Mouse (Mus musculus) thymus, postnatal 25 days (tissue): ENCODE measurements around the gene Ncapd2.

Experiments used
- DNase-seq: peaks from one replicate; pipeline ENCODE4 v3.0.0; 2022

Gene Ncapd2

DNA sequence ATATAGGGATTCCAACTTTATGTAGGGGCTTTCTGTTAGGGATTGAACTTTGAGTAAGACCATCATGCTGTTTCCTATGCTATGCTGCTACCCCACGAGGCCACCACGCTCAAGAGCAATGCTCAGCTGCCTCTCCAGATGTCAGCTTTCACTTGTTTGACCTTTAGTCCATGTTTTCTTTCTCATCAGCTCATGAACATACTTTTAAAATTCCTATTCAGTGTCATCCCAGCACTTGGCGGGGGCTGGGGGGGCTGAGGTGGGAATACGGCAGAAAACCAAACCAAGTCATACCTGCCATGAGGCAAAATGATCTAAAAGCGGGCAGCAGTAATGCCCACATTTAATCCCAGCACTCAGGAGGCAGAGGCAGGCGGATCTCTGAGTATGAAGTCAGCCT lies 21.6 kb upstream of the Ncapd2 start:
- no peak for DNase-seq

DNA sequence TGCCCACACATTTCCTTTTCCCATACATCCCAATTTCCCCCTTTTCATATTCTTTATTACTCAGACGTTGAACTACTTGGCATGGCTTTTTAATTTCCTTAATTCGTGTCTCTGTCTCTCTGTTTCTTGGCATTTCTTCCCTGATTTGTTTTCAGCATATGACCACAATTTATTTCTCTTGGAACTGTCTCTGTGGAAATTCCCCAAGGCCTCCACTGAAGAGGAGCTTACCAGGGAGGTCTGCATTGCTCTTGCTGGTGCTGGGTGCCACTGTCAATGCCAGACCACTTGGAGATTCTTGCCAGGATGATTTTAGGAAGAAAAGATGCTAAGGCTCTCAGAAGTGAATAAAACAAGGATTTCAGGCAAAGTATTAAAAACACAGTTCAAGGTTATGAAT lies 21.1 kb upstream of the Ncapd2 start:
- no peak for DNase-seq

DNA sequence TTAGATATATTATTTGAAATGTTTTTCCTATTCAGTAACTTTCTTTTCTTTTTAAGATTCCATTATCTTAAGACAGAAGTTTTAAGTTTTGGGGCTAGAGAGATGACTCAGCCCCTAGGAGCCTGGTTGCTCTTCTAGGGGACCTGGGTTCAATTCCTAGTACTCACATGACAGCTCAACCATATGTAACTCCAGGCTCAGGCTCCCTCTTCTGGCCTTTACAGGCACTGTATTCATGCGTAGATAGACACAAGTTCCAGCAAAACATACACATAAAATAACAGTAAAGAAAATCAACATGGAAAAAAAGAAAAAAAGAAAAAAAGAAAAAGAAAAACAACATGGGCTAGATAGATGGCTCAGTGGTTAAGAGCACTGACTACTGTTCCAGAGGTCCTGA lies 18.9 kb upstream of the Ncapd2 start:
- DNase-seq: no peak

DNA sequence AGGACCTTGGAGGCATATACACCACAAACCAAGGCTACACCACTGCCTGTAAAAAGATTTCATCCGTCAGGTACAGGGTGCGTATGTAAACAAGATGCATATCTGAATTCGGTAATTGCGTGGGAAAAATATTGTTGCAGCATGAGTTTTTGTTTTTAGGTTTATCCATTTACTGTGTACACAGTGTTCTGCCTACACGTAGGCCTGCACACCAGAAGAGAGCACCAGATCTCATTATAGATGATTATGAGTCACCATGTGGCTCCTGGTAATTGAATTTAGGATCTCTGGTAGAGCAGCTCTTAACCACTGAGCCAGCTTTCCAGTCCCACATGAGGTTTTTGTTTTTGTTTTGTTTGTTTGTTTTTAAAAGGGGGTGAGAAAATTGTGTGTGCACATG lies 5.7 kb upstream of the Ncapd2 start:
- no peak for DNase-seq

DNA sequence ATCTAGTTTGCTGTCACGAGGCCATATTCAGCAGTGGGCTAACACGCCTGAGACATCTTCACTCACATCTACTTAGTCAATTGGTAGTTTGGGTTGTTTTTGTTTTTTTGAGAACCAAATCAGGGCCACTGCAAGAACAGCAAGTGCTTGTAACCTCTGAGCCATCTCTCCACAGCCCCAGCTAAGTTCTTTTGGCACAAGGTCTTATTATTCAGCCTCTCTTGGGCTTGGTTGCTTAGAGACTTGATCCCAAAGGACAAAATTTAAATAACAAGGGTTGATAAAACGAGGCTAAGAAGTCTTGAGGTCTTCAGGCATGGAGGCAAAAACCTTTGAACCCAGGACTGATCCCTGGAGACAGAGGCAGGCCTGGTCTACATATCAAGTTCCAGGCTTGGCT lies 4.8 kb upstream of the Ncapd2 start:
- no peak for DNase-seq

DNA sequence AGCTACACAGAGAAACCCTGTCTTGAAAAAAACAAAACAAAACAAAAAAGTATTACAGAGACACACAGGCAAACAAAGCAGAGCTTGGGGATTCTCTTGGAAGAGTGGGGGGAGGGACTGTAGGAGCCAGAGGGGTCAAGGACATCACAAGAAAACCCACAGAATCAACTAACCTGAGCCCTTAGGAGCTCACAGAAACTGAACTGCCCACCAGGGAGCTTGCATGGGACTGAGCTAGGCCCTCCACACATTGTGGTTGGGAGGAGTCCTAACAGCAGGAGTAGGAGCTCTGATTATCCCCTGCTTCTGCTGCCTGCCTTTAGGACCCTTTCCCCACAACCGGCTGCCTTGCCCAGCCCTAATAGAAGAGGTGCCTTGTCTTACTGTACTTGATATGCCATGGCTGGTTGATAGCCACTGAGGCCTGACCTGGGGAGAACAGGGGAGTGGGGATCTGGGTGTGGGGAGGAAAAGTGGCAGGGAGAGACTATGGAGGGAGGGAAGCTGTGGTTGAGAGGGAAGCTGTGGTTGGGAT lies 4.1 kb upstream of the Ncapd2 start:
- no peak for DNase-seq

DNA sequence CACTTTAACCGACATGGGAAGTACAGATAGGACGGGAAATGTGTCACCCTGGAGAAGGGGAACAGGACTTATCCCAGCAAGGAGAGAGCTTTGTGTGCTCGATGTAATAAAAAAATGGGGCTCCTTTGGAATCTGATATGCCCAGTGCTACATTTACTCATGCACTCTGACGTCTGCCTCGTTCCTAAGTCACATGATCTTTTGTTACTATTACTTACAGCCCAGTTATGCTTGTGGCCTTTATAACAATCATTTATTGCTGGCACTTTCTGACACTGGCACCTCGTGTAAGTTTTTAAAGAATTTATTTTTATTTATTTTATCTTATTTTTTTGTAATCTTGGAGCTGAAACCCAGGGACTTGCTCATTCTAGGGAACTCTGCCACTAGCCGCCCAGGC lies 1.9 kb upstream of the Ncapd2 start:
- DNase-seq: no peak

DNA sequence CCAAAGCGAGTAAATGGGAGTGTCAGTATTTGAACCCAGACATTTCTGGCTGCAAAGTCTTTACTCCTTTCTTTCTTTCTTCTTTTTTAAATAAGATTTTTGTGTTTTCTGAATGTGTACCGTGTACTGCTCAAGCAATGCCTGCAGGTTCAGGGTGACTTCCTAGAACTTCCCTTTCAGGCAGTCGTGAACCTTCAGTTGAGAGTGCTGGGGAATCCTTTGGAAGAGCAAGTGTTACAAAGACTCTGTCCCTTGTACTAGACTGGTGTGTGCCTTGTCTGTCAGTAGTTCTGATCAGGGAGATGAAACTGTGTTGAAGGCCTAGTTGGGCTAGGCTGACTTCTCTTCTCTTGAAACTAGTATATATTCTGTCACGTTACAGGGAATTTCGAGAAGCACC lies 1.3 kb upstream of the Ncapd2 start:
- no peak for DNase-seq

DNA sequence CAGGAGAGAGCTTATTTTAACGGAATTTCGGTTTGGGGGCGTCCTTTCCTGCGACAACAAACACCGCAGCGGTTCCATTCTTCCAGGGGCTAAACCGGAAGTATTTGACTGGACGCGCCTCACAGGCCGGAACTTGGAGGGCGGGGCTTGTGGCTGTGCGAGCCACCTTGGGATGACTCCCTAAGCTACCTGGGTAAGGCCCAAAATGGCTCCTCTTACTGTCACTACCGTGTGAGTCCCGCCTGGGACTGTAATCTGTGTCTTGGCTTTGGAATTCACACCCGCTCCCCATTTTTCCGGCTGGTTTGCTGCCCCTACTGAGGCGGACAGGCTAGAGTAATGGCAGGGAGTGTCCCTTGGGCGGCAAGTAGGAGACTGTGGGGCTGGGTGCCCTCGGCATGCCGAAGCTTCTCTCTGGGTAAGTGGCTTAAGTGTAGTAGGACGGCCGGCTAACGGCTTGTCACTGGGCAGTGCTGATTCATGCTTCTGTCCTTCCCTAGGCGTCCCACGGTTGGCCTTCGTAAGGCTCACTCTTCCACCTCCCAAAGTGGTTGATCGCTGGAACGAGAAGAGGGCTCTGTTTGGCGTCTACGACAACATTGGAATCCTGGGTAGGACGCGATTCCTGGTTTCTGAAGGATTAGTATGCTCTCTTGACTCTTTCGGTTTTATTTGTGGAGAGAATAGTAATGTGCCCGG lies 664 bp upstream of the Ncapd2 start:
- DNase-seq: peak; percentile 88

DNA sequence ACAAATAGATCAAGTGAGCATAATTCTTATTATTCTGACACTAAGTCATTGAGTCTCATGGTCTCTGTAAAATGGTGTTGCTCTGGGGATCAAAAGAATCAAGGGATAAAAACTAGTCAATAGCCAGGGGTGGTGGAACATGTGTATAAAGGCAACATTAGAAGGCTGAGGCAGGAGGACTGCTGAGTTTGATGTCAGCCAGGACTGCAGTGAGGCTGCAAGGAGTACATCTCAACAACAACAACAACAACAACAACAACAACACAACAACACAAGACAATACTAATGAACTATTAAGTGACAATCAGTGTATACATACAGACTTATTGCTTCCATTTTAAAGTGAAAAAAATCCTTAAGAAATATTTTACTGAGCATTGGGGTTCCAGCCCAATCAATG lies 685 bp downstream of the Ncapd2 start:
- no peak for DNase-seq

DNA sequence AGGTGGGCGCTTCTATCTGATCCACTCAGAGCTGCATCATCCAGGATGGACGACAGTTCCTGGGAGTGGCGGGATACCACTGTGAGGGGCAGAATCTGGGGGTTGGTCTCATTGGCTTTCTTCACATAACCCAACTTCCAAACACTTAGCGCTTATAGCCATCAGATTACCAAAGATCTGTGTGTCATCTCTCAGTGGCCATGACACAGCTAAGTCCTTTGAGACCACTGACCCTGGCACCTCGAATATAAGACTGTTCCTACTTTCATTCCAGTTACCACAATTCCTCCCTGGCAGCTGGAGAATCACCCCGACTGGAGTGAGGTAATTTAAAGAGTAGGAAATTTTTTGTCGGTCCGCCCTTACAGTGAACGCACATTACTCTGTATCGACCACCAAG lies 5.3 kb downstream of the Ncapd2 start:
- no peak for DNase-seq

DNA sequence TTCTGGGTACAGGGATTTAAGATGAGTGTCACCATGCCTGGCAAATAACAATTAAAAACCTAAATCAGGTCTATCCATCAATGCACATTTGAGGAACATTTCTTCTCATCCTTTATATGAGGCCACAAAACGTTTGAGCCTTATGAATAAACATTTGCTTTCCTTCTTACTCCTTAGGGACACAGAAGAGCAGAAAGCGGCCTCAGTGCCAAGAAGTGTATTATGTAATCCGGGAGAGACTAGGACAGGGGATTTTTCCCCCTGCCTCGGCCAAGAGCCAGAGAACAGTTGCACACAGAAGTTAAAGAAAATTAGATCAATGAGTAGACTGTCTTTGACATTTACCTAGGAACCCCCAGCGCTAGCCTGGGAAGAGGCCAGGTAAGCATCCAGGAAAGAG lies 9.4 kb downstream of the Ncapd2 start:
- DNase-seq: no peak

DNA sequence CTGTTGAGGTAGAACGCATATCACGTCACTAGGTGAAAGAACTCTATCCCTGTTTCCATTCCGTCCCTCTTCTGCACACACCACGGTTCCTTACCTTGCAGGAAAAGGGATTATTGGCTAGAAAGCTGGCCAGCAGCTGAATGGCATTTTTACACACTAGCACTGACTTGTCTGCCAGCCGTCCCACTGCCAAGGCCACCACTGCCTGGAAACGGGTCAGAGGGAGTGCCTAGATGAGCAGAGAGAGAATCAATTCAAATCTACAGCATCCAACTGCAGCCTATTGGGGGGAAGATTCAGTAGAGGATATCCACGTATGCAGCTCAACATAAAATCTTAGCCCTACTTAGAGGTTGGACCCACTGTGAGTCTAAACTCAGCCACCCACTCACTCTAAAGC lies 11.9 kb downstream of the Ncapd2 start:
- DNase-seq: no peak

DNA sequence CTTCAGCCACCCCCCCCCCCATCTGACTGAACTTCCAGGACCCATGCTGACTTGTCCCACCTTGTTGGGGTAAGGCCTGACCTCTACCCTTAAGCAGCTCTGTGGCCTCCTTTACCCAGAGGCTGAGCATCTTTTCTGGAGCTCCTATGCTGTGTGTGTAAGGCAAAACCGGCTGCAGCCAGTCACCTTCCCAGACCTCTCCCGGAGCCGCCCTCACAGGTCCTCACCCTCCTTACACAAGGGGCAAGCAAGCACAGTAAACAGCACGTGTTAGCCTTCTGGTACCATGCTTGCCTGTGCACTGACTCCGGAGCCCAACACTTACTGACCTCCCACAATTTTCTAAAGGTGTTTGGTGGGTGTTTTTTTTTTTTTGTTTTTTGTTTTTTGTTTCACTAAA lies 16.0 kb downstream of the Ncapd2 start:
- no peak for DNase-seq

DNA sequence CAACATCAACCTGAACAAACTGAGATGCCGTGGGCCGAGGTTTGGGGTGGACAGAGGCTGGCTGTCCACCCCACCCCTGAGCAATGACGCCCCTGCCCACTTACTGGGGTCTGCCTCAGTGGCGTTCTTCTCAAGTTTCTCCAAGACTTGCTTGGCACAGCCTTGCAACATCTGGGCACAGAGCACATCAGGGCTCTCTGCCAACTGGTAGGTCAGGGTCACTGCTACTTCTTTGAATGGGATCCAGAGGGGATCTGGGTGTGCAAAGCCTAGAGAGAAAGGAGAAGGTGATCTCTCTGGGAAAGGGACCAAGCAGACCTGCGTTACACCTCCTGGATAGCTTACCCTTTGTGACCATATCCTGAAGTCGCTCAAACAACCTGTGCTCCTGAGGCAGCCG lies 18.2 kb downstream of the Ncapd2 start:
- DNase-seq: no peak

DNA sequence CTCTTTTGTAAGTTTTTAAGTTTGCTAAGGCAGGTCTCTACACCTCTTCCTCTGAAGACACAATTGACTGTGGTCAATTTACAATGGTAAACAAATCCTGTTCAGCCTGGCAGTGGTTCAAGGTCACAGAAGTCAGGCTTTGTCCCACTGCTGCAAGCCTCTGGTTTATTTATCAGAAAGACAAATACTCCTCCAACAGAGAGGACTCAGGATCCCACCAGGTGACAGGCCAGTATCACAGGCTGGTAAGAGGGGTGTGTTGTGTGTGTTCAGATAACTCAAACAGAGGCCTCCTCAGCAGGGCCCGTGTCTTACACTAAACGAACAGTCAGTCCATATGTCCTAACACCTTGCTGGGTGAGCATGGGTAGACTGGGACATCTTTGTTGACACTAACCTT lies 19.0 kb downstream of the Ncapd2 start:
- no peak for DNase-seq

DNA sequence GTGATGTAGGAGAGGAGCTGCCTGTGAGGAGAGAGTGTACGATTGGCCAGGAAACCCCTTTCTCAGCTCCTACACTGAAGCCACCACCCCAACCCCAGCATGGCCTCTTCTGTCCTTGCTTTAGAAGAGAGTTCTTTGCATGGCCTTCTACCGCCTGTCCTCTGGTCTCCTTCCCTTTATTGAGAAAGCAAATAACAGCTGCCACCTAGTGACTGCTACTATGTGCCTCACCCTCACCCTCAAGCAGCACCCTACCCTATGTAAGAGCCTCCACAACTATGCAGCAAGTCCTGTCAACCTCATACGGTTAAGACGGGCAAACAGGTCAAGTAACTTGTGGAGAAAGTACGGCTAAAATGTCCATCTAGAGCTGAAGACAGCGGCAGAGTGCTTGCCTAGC lies 21.3 kb downstream of the Ncapd2 start:
- DNase-seq: no peak

DNA sequence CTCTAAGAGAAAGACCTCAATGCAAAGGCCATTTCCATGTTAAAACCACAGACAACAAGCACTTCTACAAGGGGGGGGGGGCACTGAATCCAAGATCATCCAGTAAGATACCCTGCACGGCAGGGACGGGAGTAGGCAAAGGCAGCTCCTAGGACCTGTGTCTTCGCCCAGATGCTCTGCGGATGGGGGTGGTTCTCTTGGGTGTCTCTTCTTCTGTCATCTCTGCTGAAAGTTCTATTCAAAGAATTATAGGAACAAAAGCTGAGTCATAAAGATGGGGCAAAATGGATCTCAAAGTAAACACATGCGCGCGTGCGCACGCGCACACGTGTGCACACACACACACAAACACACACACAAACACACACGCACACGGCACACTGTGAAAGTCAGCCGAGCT lies 23.4 kb downstream of the Ncapd2 start:
- no peak for DNase-seq

DNA sequence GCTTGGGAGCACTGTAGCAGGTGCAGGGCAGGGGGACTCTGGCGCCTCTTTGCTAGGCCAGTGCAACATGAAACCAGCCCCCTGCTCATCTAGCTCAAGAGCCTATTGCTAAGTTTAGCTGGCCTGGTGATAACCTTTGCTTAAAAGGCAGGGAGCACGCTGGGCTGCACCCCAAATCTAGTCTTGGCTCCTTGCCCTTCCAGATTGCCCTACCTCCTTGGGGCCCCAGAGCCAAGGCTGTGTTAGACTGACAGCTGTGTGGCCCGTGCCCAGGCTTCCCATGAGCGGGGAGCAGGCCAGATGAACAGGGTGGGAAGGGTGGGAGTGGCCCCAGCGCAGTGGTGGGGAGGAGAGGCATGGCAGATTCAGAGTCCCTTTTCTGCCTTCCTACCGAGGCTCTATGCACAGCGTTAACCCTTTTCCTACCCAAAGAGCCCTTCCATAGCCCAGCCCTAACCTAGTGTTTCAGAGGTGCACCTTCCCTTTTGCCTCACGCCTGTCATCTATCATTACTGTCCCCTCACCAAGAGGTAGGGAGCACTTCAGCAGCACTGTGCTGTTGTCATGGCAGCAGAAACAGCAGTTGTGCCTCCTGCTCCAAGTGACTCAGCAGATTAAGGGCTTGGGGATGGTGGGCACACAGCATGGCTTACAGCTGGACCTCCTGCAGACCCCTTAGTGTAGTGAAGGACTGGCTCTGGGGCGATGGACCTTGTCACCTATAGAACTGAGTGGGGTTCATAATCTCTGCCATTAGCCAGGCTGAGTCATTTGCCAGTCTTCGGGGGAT lies 24.4 kb downstream of the Ncapd2 start:
- DNase-seq: no peak

DNA sequence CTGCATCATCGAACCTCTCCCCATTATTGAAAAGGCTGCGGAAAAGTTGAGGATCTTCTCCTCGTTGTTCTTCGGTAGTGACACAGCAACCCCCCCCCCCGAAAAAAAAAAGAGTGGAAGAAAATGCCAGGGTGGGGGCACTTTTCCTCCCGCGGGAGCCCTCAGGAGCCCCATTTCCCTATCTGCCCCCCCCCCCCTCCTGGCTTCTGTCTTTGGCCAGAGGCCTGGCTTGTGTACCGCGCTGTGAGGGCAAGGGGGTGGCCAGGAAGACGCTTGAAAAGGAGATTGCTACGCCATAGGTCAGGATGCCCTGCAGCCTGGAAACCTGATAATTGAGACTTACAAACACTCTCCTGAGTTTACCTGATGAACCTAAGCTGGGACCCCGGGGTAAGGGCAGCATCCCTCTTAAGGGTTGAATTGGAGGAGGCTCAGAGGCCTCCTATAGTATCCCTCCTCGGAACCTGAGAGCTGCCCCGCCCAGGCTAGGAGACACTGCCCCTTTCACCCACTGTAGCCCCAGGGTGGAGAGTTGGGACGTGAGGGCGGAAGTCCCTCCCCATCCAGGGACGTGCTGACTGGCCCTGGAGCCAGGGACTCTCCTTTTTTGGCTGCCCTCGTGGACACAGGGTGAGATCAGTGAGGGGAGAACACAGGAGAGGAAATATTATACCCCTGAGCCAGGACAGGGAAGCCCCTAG lies 25.3 kb downstream of the Ncapd2 start, which contains the start of gene Gapdh:
Gene Gapdh, minus strand, starts transcription at position 417 of the 701 bp plus-strand sequence.
- DNase-seq: peak; percentile 24

DNA sequence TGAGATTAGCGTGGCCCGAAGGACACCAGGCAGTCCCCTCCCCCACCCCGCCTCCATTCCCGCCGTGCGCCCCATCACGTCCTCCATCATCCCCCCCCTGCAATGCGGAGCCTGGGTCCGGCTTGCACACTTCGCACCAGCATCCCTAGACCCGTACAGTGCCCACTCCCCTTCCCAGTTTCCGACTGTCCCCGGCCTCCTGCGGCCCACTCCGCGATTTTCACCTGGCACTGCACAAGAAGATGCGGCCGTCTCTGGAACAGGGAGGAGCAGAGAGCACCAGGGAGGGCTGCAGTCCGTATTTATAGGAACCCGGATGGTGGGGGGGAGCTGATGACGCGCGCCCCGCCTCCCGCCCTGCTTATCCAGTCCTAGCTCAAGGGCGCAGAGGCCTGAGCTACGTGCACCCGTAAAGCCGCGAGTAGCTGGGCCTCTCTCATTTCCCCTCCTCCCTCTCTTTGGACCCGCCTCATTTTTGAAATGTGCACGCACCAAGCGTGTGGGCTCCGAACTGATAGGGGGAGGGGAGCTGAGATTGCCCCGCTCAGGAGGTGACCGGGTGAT lies 26.1 kb downstream of the Ncapd2 start:
- DNase-seq: peak; percentile 96

DNA sequence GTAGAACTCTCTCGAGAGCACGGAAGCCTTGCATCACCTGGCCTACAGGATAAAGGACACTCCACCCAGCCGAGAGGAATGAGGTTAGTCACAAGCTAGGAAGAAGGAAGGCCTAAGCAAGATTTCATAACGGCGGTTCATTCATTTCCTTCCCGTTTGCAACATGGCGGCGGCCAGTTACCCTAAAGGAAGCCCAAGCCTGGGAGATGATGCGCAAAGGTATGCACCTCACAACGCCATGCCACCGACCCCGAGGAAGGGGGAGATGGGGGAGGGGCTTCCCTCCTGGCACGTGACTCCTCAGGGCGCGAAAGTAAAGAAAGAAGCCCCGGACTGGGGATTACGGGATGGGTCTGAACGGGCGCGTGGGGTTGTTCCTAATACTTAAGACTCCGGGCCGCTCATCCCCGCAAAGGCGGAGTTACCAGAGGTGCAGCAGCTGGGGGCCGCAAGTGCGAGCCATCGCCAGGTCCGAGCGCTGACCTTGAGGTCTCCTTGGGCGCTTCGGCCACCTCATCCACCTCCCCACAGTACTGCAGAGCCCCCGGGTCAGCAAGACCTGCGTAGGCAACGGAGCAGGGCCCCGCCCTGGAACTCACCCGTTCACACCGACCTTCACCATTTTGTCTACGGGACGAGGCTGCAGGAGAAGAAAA lies 26.7 kb downstream of the Ncapd2 start:
- peak; percentile 74 for DNase-seq
